Mouse (Mus musculus) forebrain, embryonic 15.5 days (tissue): ENCODE measurements around the gene Stx5a. TPM values are rescaled to one million over a fixed set of nuclear protein-coding genes. Genes with fewer than 3 reads are reported as not detected.
A peak's percentile ranks its signal among the peaks of the same experiment; 100 is the strongest.
"Not testable (repeated sequence)": the region's sequence is repeated elsewhere in the genome, so short reads cannot be mapped to it uniquely, and the experiment has no call there.

Experiments used
- ATAC-seq: fragments of 200-750 bp; cut with Nextera tagmentation; replicated peaks from 2 replicates; pipeline ENCODE4 v1.8.0; 2017; ENCODE audit warnings: mild to moderate bottlenecking, moderate TSS enrichment, moderate library complexity
- H3K27ac ChIP-seq: fragments of 300-500 bp; sonication (generic); replicated peaks from 2 replicates; pipeline ENCODE4 v1.5.1; 2015; ENCODE audit warnings: mild to moderate bottlenecking, inconsistent platforms
- H3K27me3 ChIP-seq: fragments of 300-500 bp; sonication (generic); 2 replicates; pipeline ENCODE4 v1.6.1; 2015; ENCODE audit warnings: inconsistent platforms
- H3K36me3 ChIP-seq: fragments of 300-500 bp; sonication (generic); 2 replicates; pipeline ENCODE4 v1.6.1; 2015; ENCODE audit warnings: mild to moderate bottlenecking, inconsistent platforms
- H3K4me1 ChIP-seq: fragments of 300-500 bp; sonication (generic); 2 replicates; pipeline ENCODE4 v1.6.1; 2015; ENCODE audit warnings: inconsistent platforms
- H3K4me2 ChIP-seq: fragments of 300-500 bp; sonication (generic); replicated peaks from 2 replicates; pipeline ENCODE4 v1.6.1; 2015; ENCODE audit warnings: mild to moderate bottlenecking, inconsistent platforms
- H3K4me3 ChIP-seq: fragments of 300-500 bp; sonication (generic); 2 replicates; pipeline ENCODE4 v1.5.1; 2015; ENCODE audit warnings: mild to moderate bottlenecking, inconsistent platforms
- H3K9ac ChIP-seq: fragments of 300-500 bp; sonication (generic); replicated peaks from 2 replicates; pipeline ENCODE4 v1.6.1; 2015; ENCODE audit warnings: mild to moderate bottlenecking, inconsistent platforms
- H3K9me3 ChIP-seq: fragments of 300-500 bp; sonication (generic); 2 replicates; pipeline ENCODE4 v1.6.1; 2016; ENCODE audit warnings: inconsistent platforms
- WGBS: fragments of 180-500 bp; shearing (Covaris S2); methylation state at CpG from one replicate; pipeline ENCODE4 v1.1.7; 2015; ENCODE audit warnings: mixed read lengths; 5-methylcytosine and 5-hydroxymethylcytosine counted together
- polyA plus RNA-seq: library from polyadenylated mRNA; unstranded; fragments of >200 nt; fragmentation: Nextera tagmentation; extraction: Ambion mirVana; gene quantifications from 2 replicates; pipeline ENCODE4 v1.2.1, GENCODE M21; 2015

Stx5a gene
- polyA plus RNA-seq, 1 experiment from 2014 or later, result 133 TPM

DNA sequence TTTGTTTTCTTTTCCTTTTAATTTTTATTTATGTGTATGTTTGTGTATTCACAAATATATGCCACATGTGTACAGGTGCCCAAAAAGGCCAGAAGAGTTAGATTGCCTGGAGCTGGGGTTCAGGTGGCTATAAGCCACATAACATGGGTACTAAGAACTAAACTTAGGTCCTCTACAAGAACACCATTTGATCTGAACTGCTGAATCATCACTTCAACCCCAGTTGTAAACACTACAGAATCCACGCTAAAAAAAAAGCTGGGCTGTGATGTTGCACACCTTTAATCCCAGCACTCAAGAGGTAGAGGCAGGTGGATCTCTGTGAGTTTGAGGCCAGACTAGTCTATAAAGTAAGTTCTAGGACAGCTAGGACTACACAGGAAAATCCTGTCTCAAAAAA lies 19.8 kb upstream of the Stx5a start:
- 90% methylated on average over 1 of the region's 1 CpGs for WGBS
- no peak for ATAC-seq
- peak overlapping the region; percentile 47; the same call in 1 of the 2 replicates for H3K4me2 ChIP-seq
- H3K27me3 ChIP-seq, result no peaks in the 10 kb centered on the region
- H3K4me1 ChIP-seq, result peaks cover 39% of the 10 kb centered on the region
- no peaks in the 10 kb centered on the region for H3K9me3 ChIP-seq
- 0 out of 2 replicates have a peak overlapping the region, but pooled peaks have one; percentile 2 for H3K4me3 ChIP-seq
- peaks cover 20% of the 10 kb centered on the region for H3K36me3 ChIP-seq
- H3K9ac ChIP-seq, result no peak overlapping the region
- H3K27ac ChIP-seq, result no peak overlapping the region

DNA sequence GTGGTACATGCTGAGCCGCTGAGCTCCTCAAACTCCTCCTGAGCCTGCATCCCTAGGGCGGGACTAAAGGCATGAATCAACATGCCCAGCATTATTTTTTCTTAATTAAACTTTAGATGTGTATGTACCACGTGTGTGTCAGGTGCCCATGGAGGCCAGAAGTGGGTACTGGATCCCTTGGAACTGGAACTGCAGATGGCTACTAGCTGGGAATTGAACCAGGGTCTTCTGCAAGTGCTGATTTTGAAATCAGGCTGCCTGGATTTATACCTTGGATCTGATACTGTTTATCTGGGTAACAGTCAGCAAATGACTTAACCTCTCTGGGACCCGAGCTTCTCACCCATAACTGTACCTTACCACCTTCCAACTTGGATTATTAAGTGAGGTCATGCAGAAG lies 19.2 kb upstream of the Stx5a start:
- Histone ChIP-seq H3K4me2 (peak overlapping the region; percentile 47), H3K9me3 (no peaks in the 10 kb centered on the region), H3K4me1 (peaks cover 39% of the 10 kb centered on the region), H3K9ac (peak overlapping the region; percentile 77; the same call in 1 of the 2 replicates), H3K36me3 (peaks cover 26% of the 10 kb centered on the region), H3K27ac (no peak overlapping the region), H3K27me3 (no peaks in the 10 kb centered on the region), H3K4me3 (peak overlapping the region; percentile 78)
- WGBS, result 53% methylated on average over 4 of the region's 4 CpGs
- ATAC-seq, result no peak

DNA sequence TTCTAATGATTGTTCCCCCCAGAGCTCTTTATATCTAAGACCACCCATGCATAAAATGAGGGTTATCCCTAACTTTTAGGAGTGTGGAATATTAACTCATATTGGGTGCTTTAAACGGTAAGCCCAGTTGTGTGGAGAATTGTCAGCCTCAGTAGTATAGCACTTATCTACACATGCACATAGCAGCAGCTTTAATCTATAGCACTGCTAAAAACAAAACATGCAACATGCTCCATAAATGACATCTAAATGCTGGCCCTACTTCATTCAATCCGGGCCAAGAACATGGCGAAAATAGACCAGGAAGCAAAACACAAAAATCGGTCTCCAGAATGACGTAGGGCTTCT lies 18.7 kb upstream of the Stx5a start:
- Histone ChIP-seq H3K4me2 (peak overlapping the region; percentile 47), H3K27me3 (no peaks in the 10 kb centered on the region), H3K9me3 (no peaks in the 10 kb centered on the region), H3K4me1 (peaks cover 39% of the 10 kb centered on the region), H3K9ac (peak overlapping the region; percentile 77), H3K27ac (peak overlapping the region; percentile 93), H3K36me3 (peaks cover 26% of the 10 kb centered on the region), H3K4me3 (peak overlapping the region; percentile 78)
- ATAC-seq, result peak; percentile 23
- WGBS, result 1% methylated on average over 5 of the region's 5 CpGs

DNA sequence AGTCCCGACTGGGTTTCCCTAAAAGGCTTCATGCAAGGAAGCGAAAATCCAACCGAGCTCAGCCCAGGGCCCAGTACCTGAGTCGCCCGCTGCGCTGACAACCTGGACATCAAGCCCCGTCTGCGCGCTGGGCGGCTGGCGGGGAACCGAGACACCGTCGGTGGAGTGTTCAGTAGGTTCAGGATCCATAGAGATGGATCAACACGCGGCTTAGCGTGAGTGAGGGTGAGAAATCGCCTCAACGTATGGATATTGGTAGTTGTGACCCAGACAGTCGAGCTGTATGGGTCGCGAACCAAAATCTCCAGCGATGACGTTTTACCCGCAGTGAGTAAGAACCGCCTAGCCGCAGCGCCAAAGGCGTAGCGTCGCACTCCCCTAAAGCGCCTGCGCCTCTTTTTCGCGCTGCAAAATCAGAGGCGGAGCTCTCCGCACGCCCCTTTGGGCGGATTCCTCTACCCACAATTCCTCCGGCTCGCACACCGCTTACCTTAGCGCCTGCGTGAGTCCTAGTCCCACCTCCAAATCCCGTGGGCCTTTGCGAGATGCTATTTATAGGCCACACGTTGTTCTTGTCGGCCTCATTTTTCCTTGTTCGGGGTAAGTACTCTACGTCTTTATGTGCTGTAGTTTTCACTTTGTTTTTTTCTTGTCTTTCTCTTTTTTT lies 18.2 kb upstream of the Stx5a start, which contains the start of gene Slc3a2:
Gene Slc3a2 (minus strand): TSS at position 463 of the 667 bp plus-strand sequence.
- peak; percentile 97 for ATAC-seq
- under 1% methylated on average over 50 of the region's 50 CpGs for WGBS

DNA sequence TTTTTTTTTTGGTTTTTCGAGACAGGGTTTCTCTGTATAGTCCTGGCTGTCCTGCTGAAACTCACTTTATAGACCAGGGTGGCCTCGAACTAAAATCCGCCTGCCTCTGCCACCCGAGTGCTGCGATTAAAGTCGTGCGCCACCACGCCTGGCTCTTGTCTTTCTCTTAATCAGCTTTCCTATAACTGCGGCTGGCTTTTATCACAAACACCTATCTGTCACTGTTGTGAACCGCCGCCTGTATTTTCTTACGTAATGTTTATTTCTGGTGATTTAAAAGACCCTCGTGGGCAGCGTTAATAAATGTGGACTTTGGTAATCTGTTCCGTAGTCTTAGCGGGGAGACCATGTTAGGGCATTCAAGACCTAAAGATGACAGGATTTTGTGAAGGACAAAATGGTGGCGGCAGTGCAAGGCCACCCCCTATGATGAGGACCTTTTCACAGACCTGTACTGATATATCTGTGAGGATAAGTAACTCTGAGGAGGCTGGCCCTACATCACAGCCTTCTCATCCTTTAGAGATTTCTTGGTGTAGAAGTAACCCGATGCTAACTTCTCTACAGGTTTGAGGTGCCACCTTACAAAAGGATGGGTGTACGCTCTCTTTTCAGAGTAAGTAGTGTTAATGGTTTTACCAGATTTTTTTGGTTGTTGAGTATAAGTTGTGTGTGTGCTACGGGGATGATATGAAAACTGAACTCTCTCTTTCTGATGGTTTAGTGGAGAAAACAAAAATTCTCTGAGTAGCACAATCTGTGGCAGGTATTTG lies 17.5 kb upstream of the Stx5a start:
- under 1% methylated on average over 20 of the region's 20 CpGs for WGBS
- Histone ChIP-seq H3K9me3 (no peaks in the 10 kb centered on the region), H3K36me3 (peaks cover 26% of the 10 kb centered on the region), H3K4me1 (peaks cover 39% of the 10 kb centered on the region), H3K27ac (peak overlapping the region; percentile 93), H3K4me2 (peak overlapping the region; percentile 61), H3K27me3 (no peaks in the 10 kb centered on the region), H3K9ac (peak overlapping the region; percentile 93), H3K4me3 (peak overlapping the region; percentile 78)
- no peak for ATAC-seq

More for the DNA sequence above, 18.2 kb upstream of the Stx5a start, which contains the start of gene Slc3a2:
- peak within 1 kb of the TSS; percentile 61 for H3K4me2 ChIP-seq
- peaks cover 39% of the 10 kb centered on the region for H3K4me1 ChIP-seq
- H3K4me3 ChIP-seq, result peak within 1 kb of the TSS; percentile 78
- H3K27me3 ChIP-seq, result no peaks in the 10 kb centered on the region
- peak within 1 kb of the TSS; percentile 93 for H3K9ac ChIP-seq
- H3K27ac ChIP-seq, result peak within 1 kb of the TSS; percentile 93
- H3K9me3 ChIP-seq, result no peaks in the 10 kb centered on the region
- H3K36me3 ChIP-seq, result peaks cover 26% of the 10 kb centered on the region

DNA sequence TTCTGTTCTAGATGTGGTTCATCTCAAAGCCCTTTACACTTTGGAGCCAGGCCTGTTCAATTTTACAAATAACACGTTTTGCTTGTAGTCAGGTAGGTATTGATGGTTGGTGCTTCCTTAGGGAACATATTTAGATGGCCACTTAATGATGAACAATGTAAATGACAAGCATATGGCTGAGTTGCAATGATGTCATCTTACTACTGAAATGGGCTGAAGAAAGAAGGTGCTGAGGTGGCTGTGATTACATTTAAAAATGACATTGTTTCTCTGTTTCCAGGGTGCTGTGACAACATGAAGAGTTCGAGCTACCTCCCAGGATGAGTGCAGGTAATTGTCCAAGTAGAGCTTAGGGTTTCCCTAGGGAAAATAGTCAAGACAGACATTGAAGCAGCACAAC lies 16.8 kb upstream of the Stx5a start:
- peak overlapping the region; percentile 78 for H3K4me3 ChIP-seq
- H3K27me3 ChIP-seq, result no peaks in the 10 kb centered on the region
- peaks cover 39% of the 10 kb centered on the region for H3K4me1 ChIP-seq
- peaks cover 26% of the 10 kb centered on the region for H3K36me3 ChIP-seq
- peak overlapping the region; percentile 93 for H3K27ac ChIP-seq
- H3K9me3 ChIP-seq, result no peaks in the 10 kb centered on the region
- H3K4me2 ChIP-seq, result peak overlapping the region; percentile 61
- no peak for ATAC-seq
- peak overlapping the region; percentile 93 for H3K9ac ChIP-seq
- 3% methylated on average over 2 of the region's 2 CpGs for WGBS

DNA sequence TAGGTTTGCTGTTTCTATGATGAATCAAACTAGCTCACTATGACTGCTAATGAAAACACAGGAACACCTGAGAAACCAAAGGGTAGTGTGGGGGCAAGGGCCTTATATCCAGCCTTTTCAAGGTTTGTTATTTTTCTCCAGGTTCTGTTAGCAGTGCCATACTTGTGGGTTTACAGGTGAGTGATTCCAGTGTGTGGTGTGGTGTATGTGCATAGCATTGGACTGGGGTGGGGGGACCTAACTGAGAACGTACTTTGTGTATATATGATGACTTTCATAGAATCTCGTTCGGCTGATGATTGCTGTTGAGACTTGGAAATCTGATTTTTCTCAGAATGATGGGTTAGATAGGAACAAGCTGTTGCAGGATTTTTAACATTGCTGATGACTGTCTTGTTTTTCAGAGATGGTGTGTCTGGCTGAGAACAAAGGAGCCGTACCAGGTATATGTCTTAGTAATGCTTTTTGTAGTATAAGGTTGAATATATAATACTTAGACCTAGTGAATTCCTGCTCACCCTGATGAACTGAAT lies 16.1 kb upstream of the Stx5a start:
- H3K4me2 ChIP-seq, result peak overlapping the region; percentile 61
- no peak for ATAC-seq
- H3K4me3 ChIP-seq, result peak overlapping the region; percentile 78
- H3K4me1 ChIP-seq, result peaks cover 39% of the 10 kb centered on the region
- no peaks in the 10 kb centered on the region for H3K27me3 ChIP-seq
- WGBS, result 52% methylated on average over 4 of the region's 4 CpGs
- H3K27ac ChIP-seq, result 0 out of 2 replicates have a peak overlapping the region, but pooled peaks have one; percentile 17
- H3K9ac ChIP-seq, result peak overlapping the region; percentile 93
- no peaks in the 10 kb centered on the region for H3K9me3 ChIP-seq
- H3K36me3 ChIP-seq, result peaks cover 26% of the 10 kb centered on the region

DNA sequence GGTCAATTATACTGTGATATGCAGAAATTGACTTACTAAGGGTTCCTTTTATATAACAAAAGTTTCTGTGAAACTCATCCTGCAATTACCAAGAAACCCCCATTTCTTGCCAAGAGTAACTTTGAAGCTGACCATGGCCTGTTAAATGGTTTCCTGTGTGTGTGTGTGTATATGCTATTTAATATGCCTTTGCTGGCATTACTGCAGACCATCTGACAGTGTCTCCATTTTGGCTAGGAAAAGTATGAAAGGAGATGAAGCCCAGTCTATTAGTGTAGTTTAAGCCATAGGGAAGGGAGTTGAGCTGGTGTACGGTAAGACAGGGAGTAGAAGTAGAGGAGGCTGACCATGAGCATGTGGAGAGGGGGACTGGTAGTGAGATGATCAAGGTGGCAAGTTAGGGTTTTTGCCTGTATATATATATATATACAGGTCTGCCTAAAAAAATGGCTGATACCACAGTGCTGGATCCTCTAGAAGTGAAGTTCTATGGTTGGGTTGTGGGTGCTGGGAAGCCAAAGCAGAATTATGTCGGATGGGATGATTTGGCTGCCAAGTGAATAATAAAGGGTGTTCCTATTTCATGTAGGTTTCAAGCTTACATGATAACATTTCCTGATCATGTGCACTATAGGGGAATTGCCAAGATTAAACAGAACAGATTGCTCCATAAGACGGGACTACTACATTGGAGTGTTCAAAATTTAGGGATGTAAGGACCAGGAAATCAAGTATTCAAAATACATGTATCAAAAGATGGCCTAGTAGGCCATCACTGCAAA lies 14.4 kb upstream of the Stx5a start:
- 23% methylated on average over 3 of the region's 3 CpGs for WGBS
- no peaks in the 10 kb centered on the region for H3K27me3 ChIP-seq
- H3K36me3 ChIP-seq, result peaks cover 26% of the 10 kb centered on the region
- peaks cover 32% of the 10 kb centered on the region for H3K4me1 ChIP-seq
- no peak overlapping the region for H3K4me3 ChIP-seq
- no peak for ATAC-seq
- no peak overlapping the region for H3K9ac ChIP-seq
- H3K27ac ChIP-seq, result no peak overlapping the region
- H3K4me2 ChIP-seq, result no peak overlapping the region
- no peaks in the 10 kb centered on the region for H3K9me3 ChIP-seq

DNA sequence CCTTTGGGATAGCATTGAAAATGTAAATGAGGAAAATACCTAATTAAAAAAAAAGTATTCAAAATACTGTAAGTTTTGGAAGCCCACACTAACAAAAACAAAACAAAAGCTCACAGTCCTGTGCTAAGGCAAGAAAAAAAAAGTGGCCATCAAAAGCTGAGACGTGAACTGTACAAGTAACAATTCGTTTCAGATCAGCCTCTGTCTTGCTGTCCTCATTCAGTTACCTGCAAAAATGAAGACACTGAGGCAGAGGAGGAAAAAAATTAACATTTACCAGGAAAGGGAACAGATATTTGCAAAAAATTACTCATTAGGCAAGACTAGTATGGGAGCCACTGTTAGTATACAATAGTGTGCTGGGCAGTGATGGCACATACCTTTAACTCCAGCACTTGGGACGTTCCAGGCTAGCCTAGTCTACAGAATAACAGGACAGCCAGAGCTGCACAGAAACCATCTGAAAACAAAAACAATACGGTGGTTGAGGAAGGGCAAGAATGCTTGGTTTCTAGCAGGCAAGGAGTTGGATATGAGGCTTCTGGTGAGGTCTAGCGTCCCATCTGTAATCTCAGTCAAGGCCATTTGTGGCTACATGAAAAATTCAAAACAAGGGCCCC lies 13.6 kb upstream of the Stx5a start:
- Histone ChIP-seq H3K4me1 (peaks cover 25% of the 10 kb centered on the region), H3K9ac (no peak overlapping the region), H3K9me3 (no peaks in the 10 kb centered on the region), H3K27ac (no peak overlapping the region), H3K27me3 (no peaks in the 10 kb centered on the region), H3K4me2 (no peak overlapping the region), H3K36me3 (peaks cover 26% of the 10 kb centered on the region), H3K4me3 (no peak overlapping the region)
- ATAC-seq, result no peak
- 26% methylated on average over 5 of the region's 5 CpGs for WGBS

DNA sequence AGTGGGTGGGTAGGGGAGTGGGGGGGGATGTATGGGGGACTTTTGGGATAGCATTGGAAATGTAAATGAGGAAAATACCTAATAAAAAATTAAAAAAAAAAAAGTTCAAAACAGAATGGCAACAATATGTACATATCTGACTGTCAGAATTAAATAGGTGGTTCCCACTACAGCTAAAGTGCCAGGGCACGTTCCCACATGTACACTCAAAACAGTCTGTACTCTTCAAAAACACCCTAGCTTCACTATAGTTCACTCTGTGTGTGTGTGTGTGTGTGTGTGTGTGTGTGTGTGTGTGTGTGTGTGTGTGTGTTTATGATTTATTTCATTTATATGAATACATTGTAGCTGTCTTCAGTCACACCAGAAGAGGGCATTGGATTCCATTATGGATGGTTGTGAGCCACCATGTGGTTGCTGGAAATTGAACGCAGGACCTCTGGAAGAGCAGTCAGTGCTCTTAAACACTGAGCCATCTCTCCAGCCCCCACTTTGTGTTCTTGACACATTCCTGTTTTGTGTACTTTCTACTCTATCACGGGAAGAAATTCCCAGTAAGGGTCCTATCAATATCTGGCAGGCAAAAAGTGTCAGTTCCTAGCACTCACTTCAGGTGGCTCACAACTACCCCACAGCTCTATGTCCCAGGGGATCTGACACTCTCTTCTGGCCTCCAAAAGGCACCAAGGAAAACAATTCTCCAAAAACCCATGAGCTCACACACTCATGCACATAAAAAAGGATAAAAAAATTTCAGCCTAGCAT lies 12.7 kb upstream of the Stx5a start:
- H3K27me3 ChIP-seq, ATAC-seq, H3K4me2 ChIP-seq, H3K4me3 ChIP-seq, H3K9me3 ChIP-seq, H3K27ac ChIP-seq, H3K9ac ChIP-seq: not testable (repeated sequence)
- peaks cover 26% of the 10 kb centered on the region for H3K36me3 ChIP-seq
- peaks cover 25% of the 10 kb centered on the region for H3K4me1 ChIP-seq
- WGBS, result 45% methylated on average over 3 of the region's 3 CpGs

DNA sequence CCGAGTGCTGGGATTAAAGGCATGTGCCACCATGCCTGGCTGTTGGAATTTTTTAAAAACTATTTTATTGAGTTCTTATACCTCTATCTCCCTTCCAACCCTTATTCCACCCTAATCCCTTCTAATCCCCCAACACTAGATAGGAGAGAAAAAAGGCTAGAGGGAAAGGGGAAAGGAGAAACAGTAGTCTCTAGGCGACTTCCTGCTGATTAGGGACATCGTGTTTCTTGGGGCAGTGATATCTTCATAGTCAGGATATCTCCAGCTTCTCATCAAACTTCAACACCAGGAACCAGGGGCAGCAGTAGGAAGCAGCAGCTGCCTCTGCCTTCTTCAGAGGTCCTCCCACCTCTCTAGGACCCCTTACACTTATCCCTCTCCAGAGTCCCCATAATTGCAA lies 6.9 kb upstream of the Stx5a start:
- Histone ChIP-seq H3K4me2 (no peak overlapping the region), H3K4me1 (peaks cover 17% of the 10 kb centered on the region), H3K27ac (no peak overlapping the region), H3K4me3 (no peak overlapping the region), H3K27me3 (no peaks in the 10 kb centered on the region), H3K9me3 (no peaks in the 10 kb centered on the region), H3K9ac (no peak overlapping the region), H3K36me3 (peaks cover 18% of the 10 kb centered on the region)
- 74% methylated on average over 3 of the region's 3 CpGs for WGBS
- ATAC-seq, result no peak
